Mouse (Mus musculus) megakaryocyte, embryonic 14.5 days (primary cell): ENCODE measurements around the gene Spsb4.

Experiments
- FLI1 ChIP-seq: IDR thresholded peaks from 2 replicates; pipeline ENCODE4 v1.6.1; 2012; ENCODE audit warnings: low read length, inconsistent platforms, mixed read lengths
- GATA1 ChIP-seq: IDR thresholded peaks from 3 replicates; pipeline ENCODE4 v1.6.1; 2012; ENCODE audit warnings: mixed read lengths, low read length, inconsistent platforms, borderline replicate concordance

DNA sequence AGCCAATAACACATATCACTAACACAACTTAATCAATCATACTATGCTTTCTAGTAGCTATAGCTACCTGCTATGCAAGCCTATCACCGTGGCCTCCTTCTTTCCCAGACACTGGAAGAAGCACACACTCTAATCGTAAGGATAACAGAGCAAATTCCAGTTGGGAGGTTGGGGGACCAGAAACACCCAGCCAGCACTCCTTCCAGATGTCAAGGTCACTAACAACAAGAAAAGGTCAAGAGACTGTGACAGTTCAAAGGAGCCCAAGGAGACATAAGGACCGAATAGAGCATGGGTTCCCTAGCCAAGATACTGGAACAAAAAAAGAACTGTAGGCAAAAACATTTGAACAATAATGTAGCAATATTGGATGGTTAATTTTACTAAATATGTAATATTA lies 13.9 kb downstream of the Spsb4 start:
- TF ChIP-seq GATA1 (no peak), FLI1 (no peak)
